9 mouse cellular contexts compared by ENCODE assay signal in the genomic region with DNA sequence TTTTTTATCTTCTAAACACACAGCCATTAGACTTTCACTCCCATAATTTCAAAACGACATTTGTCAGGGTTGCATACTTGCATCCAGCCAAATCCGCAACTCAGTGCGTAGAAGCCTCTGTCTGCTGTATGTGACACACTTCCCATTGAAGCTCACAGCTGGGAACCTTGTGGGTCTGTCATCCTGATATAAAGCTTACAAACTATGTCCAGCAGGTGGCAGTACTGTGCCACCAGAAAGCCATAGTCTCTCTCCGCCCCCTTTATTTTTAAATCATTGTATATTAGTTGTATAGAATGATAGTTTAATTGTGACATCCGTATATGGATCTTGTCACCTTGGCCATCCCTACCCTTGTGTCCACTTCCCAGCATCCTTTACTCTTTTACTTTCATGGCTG.
A peak's percentile ranks its signal among the peaks of the same experiment; 100 is the strongest.
DNase-seq lines count a peak whose midpoint lies in the region; TF ChIP-seq lines count a peak whose summit lies in the region.
"Had no signal": no experiment of that assay in that cellular context is flagged by ENCODE, and none has a peak within 500 bp of the region (broad histone marks: within the 10 kb centered on the region; RNA-seq: fewer than 3 reads in every experiment).

No protein-coding gene starts in this region.

- DNase-seq in adrenal gland, postnatal 14 days: peak; percentile 7
- no peak for DNase-seq in adrenal gland, postnatal 25 days
- peak in 1 of 2 experiments; percentile 14 for DNase-seq in layer of hippocampus, adult 2 months (ENCODE audit: low spot score in 2 of 2)
- no peak for DNase-seq in layer of hippocampus, postnatal 14 days (ENCODE audit: low spot score in 2 of 2)
- DNase-seq in forelimb bud, embryonic 11.5 days (ENCODE audit: low read depth, low spot score): peak; percentile 18
- no peak for DNase-seq in ovary, postnatal 10 days (ENCODE audit: low spot score)
- DNase-seq in kidney, adult 11 months: no peak
- DNase-seq: thymus, postnatal 36 days had no signal

- H3K27me3 ChIP-seq in E14TG2a.4 (ENCODE audit: insufficient read depth, low read length): no peaks in the 10 kb centered on the region

- no peaks in the 10 kb centered on the region for H3K4me1 ChIP-seq in E14TG2a.4 (replicated peaks; ENCODE audit: low read depth, low read length)

- no peak overlapping the region for H3K4me3 ChIP-seq in layer of hippocampus, adult 2 months
- no peak overlapping the region for H3K4me3 ChIP-seq in E14TG2a.4 (replicated peaks; ENCODE audit: low read length)

- TF ChIP-seq CTCF in layer of hippocampus, adult 2 months (conservative IDR thresholded peaks at IDR 0.05): peak; percentile 77
- TF ChIP-seq CTCF in E14TG2a.4 (conservative IDR thresholded peaks at IDR 0.05; ENCODE audit: low read length): peak; percentile 50

- H3K36me3 ChIP-seq in E14TG2a.4 (ENCODE audit: insufficient read depth, low read length): no peaks in the 10 kb centered on the region

- no peaks in the 10 kb centered on the region for H3K9me3 ChIP-seq in E14TG2a.4 (ENCODE audit: low read length)

- H3K27ac ChIP-seq in layer of hippocampus, adult 2 months: no peak overlapping the region

Comparison
In these comparisons a context has a peak if more than half of its experiments do, and no peak if none do; other contexts are left out.
1. DNase-seq: peak in adrenal gland, postnatal 14 days (single experiment) and forelimb bud, embryonic 11.5 days (single experiment); none in adrenal gland, postnatal 25 days (single experiment), layer of hippocampus, postnatal 14 days (0 of 2), ovary, postnatal 10 days (single experiment) and kidney, adult 11 months (single experiment).